Mouse (Mus musculus): ENCODE results near the gene Lrpap1.

DNA sequence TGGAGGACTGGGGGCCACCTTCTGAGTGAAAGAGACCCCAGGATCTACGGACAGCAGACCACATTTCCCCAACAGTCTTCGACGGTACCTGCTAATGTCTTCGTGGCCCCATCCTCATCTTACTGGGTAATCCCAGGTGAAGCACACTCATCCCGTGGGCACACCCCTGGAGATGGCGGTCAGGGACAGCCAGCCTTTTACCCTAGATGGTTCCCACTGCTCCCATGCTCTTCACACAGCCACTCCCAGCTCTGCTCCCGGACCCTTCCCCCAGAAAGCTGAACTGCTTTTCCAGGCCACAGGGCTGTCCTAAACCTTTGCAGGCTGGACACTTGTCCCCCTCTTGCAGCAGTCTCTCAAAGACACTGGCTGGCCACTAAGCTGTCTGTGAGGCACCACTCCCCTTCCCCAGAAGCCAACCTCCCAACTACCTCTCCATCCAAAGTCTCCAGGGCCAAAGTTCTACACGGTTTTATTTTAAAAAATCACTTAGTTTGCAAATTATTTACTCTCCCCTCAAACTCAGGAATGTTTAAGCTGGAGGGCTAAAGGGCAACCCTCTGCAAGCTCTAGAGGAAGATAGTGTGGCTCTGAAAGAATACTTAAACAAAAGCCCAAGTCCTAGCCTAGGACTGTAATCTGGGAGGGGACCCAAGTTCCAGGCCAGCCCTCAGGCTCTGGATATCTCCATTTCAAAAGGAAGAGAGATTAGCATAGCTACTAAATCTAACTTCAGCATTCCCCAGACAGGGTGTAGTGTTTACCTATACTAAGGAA lies 1.2 kb downstream of the Lrpap1 start:
- TF ChIP-seq CTCF (IDR thresholded peaks at IDR 0.05; ENCODE audit: borderline replicate concordance, extremely low read depth, insufficient read depth, insufficient read length), result no peak
- no peak for TF ChIP-seq POLR2A (IDR thresholded peaks at IDR 0.05; ENCODE audit: borderline replicate concordance, extremely low read depth, insufficient read depth, insufficient read length, poor library complexity, severe bottlenecking)

All from brain, embryonic 14.5 days (tissue).